Comparison of ENCODE assay signal across 8 mouse cellular contexts in the genomic region with DNA sequence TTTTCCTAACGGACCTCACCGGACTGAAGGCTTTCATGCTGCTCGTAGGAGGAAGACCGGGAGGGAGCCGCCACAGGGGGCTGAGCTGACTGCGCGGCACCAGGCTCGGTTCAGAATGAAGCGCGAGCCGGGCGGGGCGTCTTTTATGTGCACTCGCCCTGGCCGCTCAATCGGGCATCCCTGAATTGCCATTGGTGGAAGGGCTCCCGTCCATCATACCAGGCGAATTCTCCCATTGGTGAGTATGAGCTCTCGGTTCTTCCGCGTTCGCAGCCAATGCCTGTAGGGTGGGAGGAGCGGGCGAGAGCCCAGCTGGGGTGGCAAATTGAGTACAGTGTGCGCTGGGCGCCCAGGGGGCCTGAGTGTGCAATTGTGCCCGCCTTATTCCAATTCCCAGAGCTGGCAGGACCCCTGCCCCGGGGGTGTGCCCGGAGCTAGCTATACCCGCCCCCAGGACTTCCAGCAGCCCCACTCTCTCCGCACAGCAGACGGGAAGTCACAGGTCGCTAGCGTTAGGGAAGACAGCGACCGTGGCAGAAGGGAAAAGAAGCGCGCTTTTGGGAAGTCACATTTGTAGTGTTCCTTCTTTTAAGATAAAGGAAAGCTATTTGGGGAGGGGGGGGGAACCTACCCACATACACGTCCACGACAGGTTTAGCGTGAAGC. TPM values are rescaled to one million over a fixed set of nuclear protein-coding genes. Genes with fewer than 3 reads are reported as not detected.
DNase-seq lines count a peak whose midpoint lies in the region; ATAC-seq lines count a peak whose summit lies in the region.

No protein-coding gene starts in this region.

- peak overlapping the region; percentile 97 for H3K27ac ChIP-seq in intestine, embryonic 15.5 days

- WGBS in intestine, embryonic 15.5 days, result under 1% methylated on average over 41 of the region's 41 CpGs

- ATAC-seq in intestine, embryonic 15.5 days, result peak; percentile 82
- peak; percentile 95 for ATAC-seq in megakaryocyte-erythroid progenitor cell, adult 5-6 weeks (replicated peaks; ENCODE audit: low FRiP score, low TSS enrichment, poor library complexity, severe bottlenecking)

- intact Hi-C loops in gastrocnemius, postnatal 36 days (cut with DNase I), result loop anchor here (10.0 kb wide), 2 partner anchors 769 to 979 kb away; no protein-coding TSS in a partner anchor
- intact Hi-C loops in left cerebral cortex, postnatal 14 days (cut with DNase I), result loop anchor here (5.0 to 10.0 kb wide), 6 partner anchors 66 to 1131 kb away; no protein-coding TSS in a partner anchor

- DNase-seq in adrenal gland, adult 2 months, result peak; percentile 100
- peak; percentile 93 for DNase-seq in embryo, embryonic 11.5 days (ENCODE audit: low read depth, low spot score)
- peak; percentile 94 to 96 for DNase-seq in gastrocnemius, postnatal 36 days
- DNase-seq in left cerebral cortex, postnatal 14 days (ENCODE audit: low spot score in 2 of 2), result peak; percentile 98 to 99
- peak; percentile 95 for DNase-seq in right cerebral cortex, postnatal 14 days
- DNase-seq in urinary bladder, postnatal 25 days (ENCODE audit: low spot score), result peak; percentile 95

- no peaks in the 10 kb centered on the region for H3K9me3 ChIP-seq in intestine, embryonic 15.5 days

- peak overlapping the region; percentile 90 for H3K4me2 ChIP-seq in intestine, embryonic 15.5 days (replicated peaks)

- H3K4me1 ChIP-seq in intestine, embryonic 15.5 days (replicated peaks), result peaks cover 22% of the 10 kb centered on the region

- no peaks in the 10 kb centered on the region for H3K36me3 ChIP-seq in intestine, embryonic 15.5 days

- peak overlapping the region; percentile 67 for H3K4me3 ChIP-seq in intestine, embryonic 15.5 days (replicated peaks)

- H3K27me3 ChIP-seq in intestine, embryonic 15.5 days (replicated peaks), result no peaks in the 10 kb centered on the region

- H3K9ac ChIP-seq in intestine, embryonic 15.5 days, result peak overlapping the region; percentile 76

RNA-seq across cellular contexts. Expression of a gene that starts 0.8 kb away (rescaled TPM):
- 100 to 1,000 TPM; 314 to 605 TPM for total RNA-seq in adrenal gland, adult 2 months (2021)
- polyA plus RNA-seq in adrenal gland, adult 2 months (2012; rRNA removed), result 408 and 447 TPM in 2 replicates
- 1 to 10 TPM; 2.6 to 2.9 TPM for total RNA-seq in gastrocnemius, postnatal 36 days (2021)
- 360 and 449 TPM in 2 replicates for polyA plus RNA-seq in intestine, embryonic 15.5 days (2015; fragmentation: Nextera tagmentation; extraction: Ambion mirVana)
- total RNA-seq in left cerebral cortex, postnatal 14 days (2021), result 100 to 1,000 TPM; 166 to 175 TPM
- total RNA-seq in megakaryocyte-erythroid progenitor cell, adult 5-6 weeks (2014; fragmentation: Nextera tagmentation), result 7.7 and 25.1 TPM in 2 replicates
- total RNA-seq in megakaryocyte-erythroid progenitor cell, adult 5-6 weeks (2017), result 7.5 and 25.9 TPM in 2 replicates

Comparison
In these comparisons a context has a peak if more than half of its experiments do, and no peak if none do; other contexts are left out.
1. Peak in every context shown above with its lines: DNase-seq, ATAC-seq, H3K4me3 ChIP-seq and H3K27ac ChIP-seq.
2. RNA of a gene that starts 0.8 kb away (total RNA-seq): 314 to 605 TPM in adrenal gland, adult 2 months and 166 to 175 TPM in left cerebral cortex, postnatal 14 days; 7.5 to 25.9 TPM in megakaryocyte-erythroid progenitor cell, adult 5-6 weeks and 2.6 to 2.9 TPM in gastrocnemius, postnatal 36 days; every median in the first group is over 4 times any median in the second.